Mouse (Mus musculus): ENCODE measurements around the gene Rasal2. TPM values are rescaled to one million over a fixed set of nuclear protein-coding genes. Genes with fewer than 3 reads are reported as not detected.

The Rasal2 gene
- polyA plus RNA-seq, 1 experiment: 1.5 TPM

DNA sequence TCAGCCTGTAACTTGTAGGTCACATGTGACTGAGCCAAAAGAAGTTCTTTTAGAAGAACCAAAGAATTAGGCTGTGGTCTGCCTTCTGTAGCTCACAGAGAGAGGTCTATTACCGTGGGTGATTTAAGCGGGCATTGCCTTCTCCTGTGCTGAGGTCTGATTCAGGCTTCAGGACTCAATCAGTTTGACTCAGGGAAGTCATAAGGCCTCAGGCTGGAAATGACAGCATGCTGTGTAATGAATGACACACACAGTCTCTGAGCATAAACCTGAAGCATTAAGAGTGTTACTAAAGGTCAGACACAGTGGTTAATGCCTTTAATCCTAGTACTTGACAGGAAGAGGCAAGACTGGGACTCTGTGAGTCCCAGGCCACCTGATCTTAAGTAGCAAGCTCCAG lies 31.7 kb downstream of the Rasal2 start:
- 74% methylated on average over 2 of the region's 2 CpGs for WGBS
- DNase-seq (ENCODE audit: low read depth, low spot score): no peak

GRCm38 (mm10) chr1:157370397-157370796 lies 42.0 kb downstream of the Rasal2 start:
- DNase-seq (ENCODE audit: low read depth, low spot score): no peak
- WGBS: 90% methylated on average over 2 of the region's 2 CpGs

DNA sequence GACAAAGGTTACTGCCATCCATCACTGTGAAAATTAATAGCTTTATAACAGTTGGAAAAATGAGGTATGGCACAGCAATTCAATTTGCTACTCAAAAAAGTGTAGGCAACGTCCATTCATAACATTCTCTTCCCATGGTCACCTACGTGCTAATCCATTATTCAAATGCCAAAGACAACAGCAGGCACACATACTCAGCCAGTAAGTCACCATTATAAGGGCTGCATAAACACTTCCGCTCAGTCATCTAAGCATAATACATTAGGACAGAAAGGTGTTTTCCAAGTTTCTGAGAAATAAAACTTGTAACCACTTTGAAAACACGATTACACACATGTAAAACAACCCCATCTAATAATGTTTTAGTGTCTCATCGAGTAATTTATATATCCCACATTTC lies 44.1 kb downstream of the Rasal2 start:
- 80% methylated on average over 5 of the region's 5 CpGs for WGBS
- DNase-seq (ENCODE audit: low read depth, low spot score): no peak

DNA sequence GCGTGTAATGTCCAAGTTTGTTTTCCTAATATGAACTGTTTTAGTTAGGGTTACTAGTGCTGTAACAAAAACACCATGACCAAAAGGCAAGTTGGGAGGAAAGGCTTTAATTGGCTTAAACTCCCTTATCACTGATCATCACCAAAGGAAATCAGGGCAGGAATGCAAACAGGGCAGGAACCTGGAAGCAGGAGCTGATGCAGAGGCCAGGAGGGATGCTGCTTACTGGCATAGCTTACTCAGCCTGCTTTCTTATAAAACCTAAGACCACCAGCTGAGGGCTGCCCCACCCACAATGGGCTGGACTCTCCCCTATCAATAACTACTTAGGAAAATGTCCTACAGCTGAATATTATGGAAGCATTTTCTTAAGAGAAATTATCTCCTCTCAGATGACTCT lies 65.7 kb downstream of the Rasal2 start:
- WGBS: 90% methylated on average over 1 of the region's 1 CpGs
- DNase-seq (ENCODE audit: low read depth, low spot score): no peak

GRCm38 (mm10) chr1:157343519-157343918 lies 68.9 kb downstream of the Rasal2 start:
- DNase-seq (ENCODE audit: low read depth, low spot score): no peak

- 73% methylated on average over 3 of the region's 3 CpGs for WGBS
- DNase-seq (ENCODE audit: low read depth, low spot score): no peak
These were observed 77.6 kb downstream of the Rasal2 start for GRCm38 (mm10) chr1:157334834-157335233.

GRCm38 (mm10) chr1:157328068-157328467 lies 84.3 kb downstream of the Rasal2 start:
- no peak for DNase-seq (ENCODE audit: low read depth, low spot score)

DNA sequence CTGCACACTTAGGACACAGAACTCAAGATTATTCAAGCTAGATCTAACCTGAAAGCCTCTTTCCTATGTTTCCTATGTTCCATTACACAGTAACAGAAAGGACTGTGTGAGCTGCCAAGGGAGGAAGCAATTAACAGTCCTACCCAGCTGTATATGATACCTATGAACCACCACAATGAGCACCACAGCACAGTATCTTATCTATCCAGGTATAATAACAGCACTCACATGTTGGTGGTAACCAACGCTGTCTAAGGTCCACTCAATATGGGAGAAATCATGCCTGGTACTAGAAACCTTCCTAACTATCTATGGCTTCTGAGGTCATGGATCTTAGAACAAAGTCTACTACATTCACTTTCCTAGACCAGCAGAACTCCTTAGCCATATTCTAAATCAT lies 89.3 kb downstream of the Rasal2 start:
- 52% methylated on average over 1 of the region's 1 CpGs for WGBS
- DNase-seq (ENCODE audit: low read depth, low spot score): no peak

DNA sequence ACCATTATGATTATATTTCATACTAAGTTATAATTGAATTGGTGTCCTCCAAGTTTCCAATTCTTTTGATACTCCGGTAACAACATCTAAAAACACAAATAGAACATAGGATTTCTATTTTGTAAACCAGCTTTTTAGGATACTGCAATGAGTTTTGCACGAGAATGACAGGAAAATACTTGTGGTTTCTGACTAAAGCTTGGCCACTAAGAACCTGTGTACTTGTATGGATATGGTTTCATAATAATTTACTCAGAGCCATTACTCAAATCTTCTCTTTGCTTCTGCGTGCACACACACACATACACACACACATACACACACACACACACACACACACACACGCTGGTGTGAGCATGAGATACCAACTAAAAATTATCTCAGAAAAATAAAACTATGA lies 93.5 kb downstream of the Rasal2 start:
- DNase-seq (ENCODE audit: low read depth, low spot score): no peak
- 89% methylated on average over 4 of the region's 4 CpGs for WGBS

DNA sequence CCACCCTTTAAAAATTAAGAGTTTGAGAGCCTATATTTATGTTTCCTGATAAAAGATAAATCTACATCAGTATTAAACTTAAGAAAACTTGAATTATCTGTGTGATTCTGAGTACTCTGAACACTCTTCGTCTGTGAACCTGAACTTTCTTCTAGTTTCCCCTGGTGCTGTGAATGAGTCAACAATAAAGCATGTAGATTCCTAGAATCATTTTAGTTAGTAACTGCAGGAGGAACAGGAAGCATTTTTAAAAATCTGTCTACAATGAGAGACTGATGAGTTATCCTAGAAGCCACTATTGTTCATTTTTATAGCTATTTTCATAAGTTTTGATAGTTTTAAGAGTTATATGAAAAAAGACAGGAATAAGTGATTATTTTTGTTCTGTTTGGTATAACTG lies 111.1 kb downstream of the Rasal2 start:
- no peak for DNase-seq (ENCODE audit: low read depth, low spot score)
- 37% methylated on average over 1 of the region's 1 CpGs for WGBS

DNA sequence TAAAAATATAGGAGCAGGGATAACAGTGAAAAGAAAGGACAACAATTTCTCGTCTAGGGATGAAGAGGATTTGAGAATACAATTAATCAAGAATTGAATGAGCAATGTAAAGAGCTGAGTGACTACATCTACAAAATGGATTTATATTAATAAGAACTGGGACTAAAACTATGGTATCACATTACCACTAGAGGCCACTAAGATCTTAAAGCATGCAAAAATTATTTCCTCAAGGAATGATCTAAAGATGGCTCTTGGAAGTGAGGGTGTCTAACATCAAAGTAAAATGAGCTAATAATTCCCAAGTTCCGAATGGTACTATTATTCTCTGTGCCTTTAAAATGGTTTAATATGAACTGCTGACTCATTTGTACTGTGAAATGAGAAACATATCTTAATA lies 112.8 kb downstream of the Rasal2 start:
- DNase-seq (ENCODE audit: low read depth, low spot score): no peak
- 81% methylated on average over 2 of the region's 2 CpGs for WGBS

- no peak for DNase-seq (ENCODE audit: low read depth, low spot score)
- 75% methylated on average over 2 of the region's 2 CpGs for WGBS
These were observed 113.4 kb downstream of the Rasal2 start for GRCm38 (mm10) chr1:157298990-157299389.

GRCm38 (mm10) chr1:157297137-157297536 lies 115.3 kb downstream of the Rasal2 start:
- WGBS: 47% methylated on average over 1 of the region's 1 CpGs

DNA sequence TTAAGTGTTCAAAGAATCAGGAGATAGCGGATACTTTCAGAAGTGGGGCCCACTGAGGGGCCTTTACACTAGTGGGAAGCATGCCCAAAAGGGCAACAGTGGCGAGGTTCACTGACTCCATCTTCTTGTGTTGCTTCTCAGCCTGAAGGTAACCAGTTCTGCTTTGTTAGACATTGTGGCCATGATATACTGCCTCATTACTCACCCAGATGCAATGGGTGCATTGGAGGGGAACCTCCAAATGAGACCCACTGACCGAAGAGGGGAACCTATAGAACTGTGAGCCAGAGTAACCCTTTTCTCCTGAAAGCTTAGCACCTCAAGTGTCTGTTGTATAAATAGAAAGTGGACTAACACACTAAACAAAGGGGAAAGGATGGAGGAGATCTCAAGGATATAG lies 116.5 kb downstream of the Rasal2 start:
- no peak for DNase-seq (ENCODE audit: low read depth, low spot score)
- WGBS: 92% methylated on average over 3 of the region's 3 CpGs

More at GRCm38 (mm10) chr1:157297137-157297536, 115.3 kb downstream of the Rasal2 start:
- DNase-seq (ENCODE audit: low read depth, low spot score): no peak

- 92% methylated on average over 2 of the region's 2 CpGs for WGBS
- DNase-seq (ENCODE audit: low read depth, low spot score): no peak
These were observed 122.2 kb downstream of the Rasal2 start for GRCm38 (mm10) chr1:157290173-157290572.

GRCm38 (mm10) chr1:157289251-157289650 lies 123.1 kb downstream of the Rasal2 start:
- WGBS: 79% methylated on average over 2 of the region's 2 CpGs
- DNase-seq (ENCODE audit: low read depth, low spot score): no peak

DNA sequence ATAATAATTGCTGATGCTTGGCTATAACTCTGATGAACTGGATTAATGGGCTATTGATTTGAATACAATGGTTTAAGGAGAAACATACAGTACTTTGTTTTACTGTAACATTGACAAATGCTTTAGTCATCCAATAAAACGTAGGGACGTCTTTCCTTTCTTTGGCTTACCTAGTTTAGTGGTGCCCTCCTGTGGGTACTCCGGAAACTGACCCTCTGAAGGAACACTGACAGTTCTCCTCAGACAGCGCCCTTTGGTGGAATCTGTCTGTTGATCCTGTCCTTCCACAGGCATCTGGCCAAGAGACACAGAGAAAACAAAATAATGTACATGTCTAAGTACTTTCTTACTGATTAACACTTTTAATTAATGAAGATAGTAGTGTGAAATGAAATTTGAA lies 125.8 kb downstream of the Rasal2 start:
- DNase-seq (ENCODE audit: low read depth, low spot score): peak; percentile 7
- 10% methylated on average over 4 of the region's 4 CpGs for WGBS

DNA sequence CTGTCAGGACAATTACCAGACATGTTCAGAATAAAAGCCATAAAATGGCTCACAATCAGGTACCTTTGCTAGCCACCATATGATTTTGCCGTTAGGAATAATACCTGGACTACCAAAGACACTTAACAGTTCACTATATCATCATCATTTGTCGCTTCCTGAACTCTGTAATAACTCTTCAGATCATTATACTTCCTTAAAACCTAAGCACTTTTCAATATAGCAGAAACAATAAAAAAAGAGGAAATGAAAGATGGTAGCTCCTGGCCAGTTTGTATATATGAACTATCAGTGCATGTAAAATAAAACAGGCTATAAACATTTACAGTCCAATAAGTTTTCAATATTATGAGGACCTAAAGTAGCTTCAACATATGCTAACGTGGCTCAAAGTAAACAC lies 127.0 kb downstream of the Rasal2 start:
- WGBS: 63% methylated on average over 3 of the region's 3 CpGs
- DNase-seq (ENCODE audit: low read depth, low spot score): no peak

DNA sequence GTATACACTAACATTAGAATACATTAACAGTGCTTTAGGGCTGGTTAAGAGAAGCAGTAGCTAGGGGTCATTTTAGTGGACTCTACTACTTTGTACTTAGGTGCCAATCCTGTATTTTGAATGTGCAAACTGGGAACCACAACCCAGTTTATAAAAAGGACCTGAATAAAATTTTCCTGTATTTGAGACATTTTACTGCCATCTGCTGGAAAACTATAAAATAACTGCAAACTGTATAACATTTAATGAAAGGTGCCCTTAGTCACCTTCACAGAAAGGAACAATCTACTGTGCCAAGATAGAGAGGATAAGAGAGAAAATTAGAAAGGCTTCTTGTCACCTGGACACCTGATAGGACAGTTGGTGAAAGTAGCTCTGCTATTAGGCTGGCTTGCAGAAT lies 131.6 kb downstream of the Rasal2 start:
- no peak for DNase-seq (ENCODE audit: low read depth, low spot score)

- WGBS: 74% methylated on average over 4 of the region's 4 CpGs
- no peak for DNase-seq (ENCODE audit: low read depth, low spot score)
These were observed 136.6 kb downstream of the Rasal2 start for GRCm38 (mm10) chr1:157275672-157276307.

DNA sequence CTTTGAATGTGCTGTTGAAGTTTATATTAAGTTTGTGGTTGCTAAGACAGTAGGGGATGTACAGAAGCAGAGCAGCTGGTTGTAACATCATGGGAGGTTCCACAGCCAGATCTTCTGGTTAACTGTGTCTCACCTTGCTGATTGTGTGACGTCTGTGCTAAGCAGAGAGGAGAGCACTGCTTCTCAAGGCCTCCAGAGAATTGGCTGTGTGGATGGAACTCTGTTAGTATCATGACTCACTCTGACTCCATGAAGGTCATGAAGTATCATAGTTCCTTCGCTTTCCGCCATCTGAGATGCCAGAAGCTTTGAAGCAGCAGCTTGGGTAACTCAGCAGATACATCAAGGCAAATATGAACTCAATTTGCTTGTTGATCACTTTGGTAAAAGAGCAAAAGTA lies 144.5 kb downstream of the Rasal2 start:
- DNase-seq (ENCODE audit: low read depth, low spot score): no peak
- WGBS: 80% methylated on average over 3 of the region's 3 CpGs

- no peak for DNase-seq (ENCODE audit: low read depth, low spot score)
- 56% methylated on average over 4 of the region's 4 CpGs for WGBS
These were observed 155.8 kb downstream of the Rasal2 start for GRCm38 (mm10) chr1:157256562-157256961.

All from large intestine, adult 2 months (tissue).